Mouse (Mus musculus) testis, adult 2 months (tissue): ENCODE measurements around the gene Armc12.

Experiments used
- CTCF ChIP-seq: fragments of 200-500 bp; IDR thresholded peaks from 2 replicates; pipeline ENCODE4 v1.5.1; 2012; ENCODE audit warnings: low read depth, mild to moderate bottlenecking, inconsistent platforms, low read length, moderate library complexity; ENCODE audit not compliant: control insufficient read depth, insufficient read depth, insufficient replicate concordance
- POLR2A ChIP-seq: fragments of 200-500 bp; IDR thresholded peaks from 2 replicates; pipeline ENCODE4 v1.6.1; 2012; ENCODE audit warnings: low read depth, mild to moderate bottlenecking, inconsistent platforms, low read length, moderate library complexity; ENCODE audit not compliant: control insufficient read depth

GRCm38 (mm10) chr17:28515431-28516341 lies 14.9 kb upstream of the Armc12 start:
- TF ChIP-seq CTCF (no peak), POLR2A (peak; percentile 11; the same call in 1 of the 2 replicates)
